Mouse (Mus musculus): ENCODE results near the gene Pml.

Pml gene

GRCm38 (mm10) chr9:58202676-58203453 lies 46.7 kb downstream of the Pml start:
- no peak for DNase-seq (ENCODE audit: low read depth, low spot score)

DNA sequence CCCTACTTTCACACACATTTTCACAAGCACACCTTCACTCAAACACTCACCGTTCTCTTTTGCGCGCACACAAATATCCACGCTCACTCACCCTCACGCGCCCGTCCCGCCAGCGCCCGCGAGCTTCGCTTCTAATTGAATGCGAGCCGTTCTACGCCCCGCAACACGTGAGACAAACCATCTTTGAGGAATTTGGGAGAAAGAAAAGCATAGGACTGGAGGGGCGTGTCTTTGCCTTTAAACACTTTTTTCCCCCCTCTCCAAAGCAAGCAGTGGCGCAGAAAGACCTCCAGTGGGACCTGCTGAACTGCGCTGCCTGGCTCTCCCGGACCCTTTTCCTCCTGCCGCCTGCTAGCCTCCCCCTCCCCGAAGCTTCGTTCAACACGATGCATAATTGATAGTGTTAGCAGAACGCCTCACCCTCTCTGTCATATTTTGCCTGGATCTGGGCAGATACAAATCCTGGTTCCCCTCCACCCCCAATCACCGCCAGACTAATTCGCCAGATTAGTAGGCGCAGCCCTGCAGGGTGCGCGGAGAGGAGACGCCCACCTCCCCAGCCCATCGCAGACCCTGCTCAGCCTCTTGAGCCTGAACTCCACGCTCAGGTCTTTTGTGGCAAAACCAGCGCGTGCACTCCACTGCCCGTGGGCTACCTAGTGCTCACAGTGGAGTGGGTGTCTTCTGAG lies 47.6 kb downstream of the Pml start:
- DNase-seq (ENCODE audit: low read depth, low spot score): no peak

DNA sequence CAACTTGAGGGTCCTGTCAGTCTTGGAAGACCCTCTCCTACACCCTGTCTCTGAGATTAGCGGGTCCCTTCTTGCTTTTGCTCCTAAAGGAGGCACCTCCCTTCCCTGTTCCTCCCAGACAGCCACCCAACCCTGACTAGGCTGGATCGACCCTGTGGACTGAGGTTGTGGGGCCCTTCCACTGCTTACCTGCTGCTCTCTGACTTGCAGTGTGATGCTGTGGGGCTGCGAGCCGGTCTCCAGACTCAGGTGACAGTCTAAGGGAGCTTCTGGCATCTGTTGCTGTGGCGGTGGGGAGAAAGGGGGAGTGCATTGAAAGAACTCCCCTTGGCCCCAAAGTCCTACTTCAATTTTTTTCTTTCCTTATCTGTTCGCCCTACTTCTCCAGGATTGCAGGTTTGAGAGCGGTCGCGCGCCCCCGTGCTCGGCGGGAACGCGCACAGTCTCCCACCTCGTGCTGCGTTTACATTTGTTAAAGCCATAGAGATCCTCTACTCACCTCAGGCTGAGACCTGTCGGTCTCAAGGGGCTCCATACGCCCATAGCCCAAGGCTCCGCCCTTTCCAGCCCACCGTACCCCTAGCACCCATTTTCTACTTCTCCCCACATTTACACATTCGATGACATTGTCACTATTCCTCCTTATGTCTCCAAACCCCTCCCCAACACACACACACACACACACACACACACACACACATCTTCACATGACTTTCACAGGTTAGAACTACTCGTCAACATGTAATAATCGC lies 48.3 kb downstream of the Pml start:
- no peak for DNase-seq (ENCODE audit: low read depth, low spot score)

GRCm38 (mm10) chr9:58200270-58201090 lies 49.1 kb downstream of the Pml start:
- DNase-seq (ENCODE audit: low read depth, low spot score): no peak

DNA sequence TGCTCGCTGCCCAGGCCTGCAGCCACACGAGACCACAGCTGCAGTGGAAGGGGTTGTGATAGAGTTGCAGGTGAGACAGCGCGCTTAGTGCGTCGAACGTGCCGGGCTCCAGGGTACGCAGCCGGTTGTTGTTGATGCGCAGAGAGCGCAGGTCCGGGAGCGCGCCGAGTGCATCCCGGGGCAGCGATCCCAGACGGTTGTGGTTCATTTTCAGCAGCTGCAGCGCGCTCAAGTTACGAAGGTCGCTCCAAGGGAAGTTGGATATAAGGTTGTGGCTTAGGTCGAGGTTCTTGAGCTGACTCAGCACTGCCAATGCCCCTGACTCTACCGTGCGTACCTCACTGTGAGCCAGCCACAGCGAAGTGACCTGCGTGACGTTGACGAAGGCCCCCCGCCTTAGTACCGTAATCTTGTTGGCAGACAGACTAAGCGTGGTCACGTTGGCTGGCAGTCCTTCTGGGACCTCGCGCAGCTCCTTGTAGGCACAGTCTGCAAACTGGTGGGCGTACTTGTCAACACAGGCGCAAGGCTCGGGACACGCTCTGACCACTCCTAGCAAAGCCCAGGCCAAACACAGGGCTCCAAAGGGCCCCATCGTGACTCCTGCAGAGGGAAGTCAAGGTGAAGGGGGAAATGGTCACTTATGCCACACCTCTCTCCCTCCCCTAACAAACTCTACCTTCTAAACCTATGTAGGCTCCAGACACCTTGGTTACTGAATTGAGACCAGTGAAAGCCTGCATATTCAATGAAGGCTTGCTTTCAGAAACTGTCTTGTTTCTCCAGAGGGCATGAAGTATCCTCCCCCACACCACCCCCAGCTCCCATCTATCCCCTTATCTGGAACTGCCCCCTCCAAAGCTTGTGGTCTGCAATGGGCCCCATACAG lies 50.0 kb downstream of the Pml start:
- no peak for DNase-seq (ENCODE audit: low read depth, low spot score)

DNA sequence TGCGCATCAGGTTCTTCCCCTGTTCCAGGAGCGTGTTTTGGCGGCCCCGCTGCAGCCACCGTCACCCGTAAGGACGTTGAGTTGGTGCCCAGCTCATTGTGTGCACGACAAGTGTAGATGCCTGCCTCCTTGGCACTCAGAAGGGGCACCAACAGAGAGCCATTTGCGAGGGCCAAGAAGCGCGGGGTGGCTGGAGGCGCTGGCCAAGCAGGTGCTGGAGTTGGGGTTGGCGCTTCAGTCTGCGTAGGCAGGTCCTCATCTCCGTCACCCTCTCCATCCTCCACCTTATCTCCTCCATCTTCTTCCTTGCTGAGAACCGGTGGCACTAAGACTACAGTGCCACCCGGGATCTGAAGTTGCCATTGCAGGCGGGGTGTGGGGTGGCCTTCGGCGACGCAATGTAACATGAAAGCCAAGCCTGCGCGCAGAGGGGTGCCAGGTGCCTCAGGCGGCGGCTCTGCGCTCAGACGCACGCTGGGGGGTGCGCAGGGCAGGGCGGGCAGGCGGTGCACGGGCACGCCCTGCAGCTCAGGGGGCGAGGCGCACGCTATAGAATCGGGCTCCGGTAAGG lies 50.7 kb downstream of the Pml start:
- no peak for DNase-seq (ENCODE audit: low read depth, low spot score)

DNA sequence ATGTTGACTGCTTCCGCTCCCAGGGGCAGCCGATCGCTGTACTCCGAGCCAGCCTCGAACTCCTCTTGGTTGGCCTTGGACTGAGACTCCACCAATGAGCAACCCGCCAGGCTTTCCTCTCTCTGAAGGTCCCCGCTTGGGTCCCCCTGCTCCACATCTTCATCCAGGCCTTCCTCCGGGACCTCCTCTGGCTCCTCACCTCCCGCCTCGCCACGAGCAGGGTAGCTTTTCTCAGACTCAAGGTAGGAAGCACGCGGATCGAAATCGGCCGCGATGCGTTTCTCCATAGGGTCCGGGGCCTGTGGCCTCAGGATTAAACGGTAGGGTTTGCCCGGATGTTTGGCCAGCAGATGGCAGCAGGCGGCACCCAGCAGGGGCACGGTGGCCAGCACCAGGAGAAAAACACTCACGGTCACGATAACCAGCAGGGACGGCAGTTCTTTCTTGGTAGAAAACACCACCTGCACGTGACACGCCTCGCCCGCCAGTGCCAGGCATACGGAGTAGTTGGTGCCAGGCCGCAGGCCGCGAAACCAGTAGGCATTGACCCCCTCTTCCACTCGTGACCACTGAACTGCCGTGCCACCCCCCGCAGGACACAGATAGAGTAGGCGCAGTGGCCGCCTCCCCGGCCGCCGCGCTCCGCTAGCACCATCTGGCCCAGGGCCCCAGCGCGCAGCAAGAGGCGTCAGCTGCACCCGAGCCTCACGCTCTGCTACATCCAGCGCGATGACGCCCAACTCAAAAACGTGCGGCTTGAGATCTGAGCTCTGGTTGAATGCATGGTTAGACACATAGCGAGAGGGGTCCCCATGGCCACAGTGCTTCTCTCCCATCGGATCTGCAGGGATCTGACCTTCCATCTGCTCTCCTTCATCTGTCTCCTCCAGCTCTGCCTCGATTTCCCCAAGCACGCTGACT lies 51.5 kb downstream of the Pml start:
- DNase-seq (ENCODE audit: low read depth, low spot score): peak; percentile 53

DNA sequence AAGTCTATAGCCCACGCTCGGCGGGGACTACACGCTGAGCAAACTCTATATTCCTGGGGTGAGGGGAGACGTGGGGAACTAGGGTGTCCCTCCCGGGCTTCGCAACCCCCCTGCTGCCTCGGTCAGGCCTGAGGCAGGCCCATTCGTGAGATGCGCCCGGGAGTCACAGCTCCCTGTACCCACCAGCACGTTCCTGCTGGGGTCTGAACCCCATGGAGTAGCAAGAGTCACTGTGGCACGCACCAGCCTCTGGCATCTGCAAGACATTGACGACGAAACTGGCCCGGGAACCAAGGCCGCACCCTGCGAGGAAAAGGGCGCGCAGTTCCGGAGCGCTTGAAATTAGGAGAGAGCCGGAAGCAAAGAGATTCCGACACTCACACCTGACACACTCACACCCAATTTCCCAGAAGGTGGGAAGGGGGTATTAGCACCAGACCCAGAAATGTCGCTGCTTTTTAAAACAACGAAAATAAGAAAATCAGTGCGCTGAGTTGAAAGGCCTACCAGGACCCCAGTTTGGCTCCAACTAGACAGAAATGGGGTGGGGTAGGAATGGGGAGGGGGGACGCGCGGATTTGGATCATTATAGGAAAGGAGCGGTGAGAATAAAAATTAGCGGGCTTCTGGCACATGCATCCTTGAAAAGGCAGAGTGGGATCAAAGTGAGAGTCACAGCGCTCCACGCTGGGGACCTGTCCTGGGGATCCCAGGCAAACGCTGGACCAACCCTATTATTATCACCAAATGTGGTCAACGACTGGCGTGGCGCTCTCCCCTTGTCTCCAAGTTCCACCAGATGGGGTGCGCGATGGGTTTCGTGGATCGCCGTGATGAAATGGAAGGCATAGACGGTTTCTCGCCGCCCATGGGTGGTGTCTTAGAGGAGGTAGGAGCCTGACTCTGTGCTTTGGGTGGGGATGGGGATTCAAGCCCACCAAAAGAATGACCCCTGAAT lies 52.7 kb downstream of the Pml start:
- no peak for DNase-seq (ENCODE audit: low read depth, low spot score)

DNA sequence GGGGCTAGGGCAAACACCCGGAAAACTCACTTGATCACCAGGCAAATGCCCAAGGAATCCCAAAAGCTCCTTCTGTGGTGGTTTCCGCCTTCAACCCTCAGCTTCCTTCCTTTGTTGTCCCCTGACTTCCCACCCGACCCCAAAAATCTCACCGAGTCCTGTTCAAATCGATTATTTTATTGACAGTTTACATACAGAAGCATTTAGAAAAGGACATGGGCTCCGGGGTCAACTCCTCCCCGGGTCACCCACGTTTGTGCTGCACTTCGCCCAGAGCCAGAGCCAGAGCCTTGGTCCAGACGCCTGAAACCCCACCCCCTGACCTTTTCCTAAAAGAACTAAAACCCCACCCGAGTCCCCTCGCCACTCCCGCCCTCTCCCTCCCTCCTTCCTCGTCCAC lies 53.4 kb downstream of the Pml start:
- DNase-seq (ENCODE audit: low read depth, low spot score): no peak

DNA sequence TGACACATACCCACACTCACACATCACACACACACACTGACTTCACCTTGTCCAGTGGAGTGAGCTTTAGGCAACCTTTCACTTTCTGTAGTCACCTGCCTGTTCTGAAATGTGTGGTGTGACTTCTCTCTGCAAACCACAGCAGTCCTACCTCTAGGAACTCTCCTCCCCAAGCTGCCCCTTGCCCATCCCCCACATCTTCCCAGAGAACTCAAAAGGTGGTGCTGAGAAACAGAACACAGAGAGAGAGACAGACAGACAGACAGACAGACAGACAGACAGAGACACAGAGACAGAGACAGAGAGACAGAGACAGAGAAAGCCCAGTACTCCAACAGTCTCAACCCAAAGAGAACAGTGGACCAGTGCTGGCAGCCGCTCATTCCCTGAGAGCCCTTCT lies 53.9 kb downstream of the Pml start:
- DNase-seq (ENCODE audit: low read depth, low spot score): no peak

DNA sequence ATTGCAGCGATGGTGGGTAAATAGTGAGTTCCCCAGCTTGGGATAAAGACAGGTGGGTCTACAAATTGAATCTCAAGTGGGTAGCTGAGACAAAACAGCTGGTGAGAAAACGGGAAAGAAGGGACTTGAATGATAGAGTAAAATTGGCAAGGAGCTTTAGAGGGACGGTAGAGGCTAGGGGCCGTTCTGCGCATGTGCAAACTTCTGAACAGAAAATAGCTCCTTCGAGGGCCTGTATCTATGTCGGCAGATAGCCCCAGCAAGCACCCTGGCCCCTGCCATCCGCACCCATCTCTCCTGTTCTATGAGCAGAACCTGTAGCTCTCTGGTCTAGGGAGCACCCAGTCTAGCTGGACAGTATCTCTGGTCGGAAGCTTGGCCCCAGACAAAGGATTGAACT lies 55.4 kb downstream of the Pml start:
- no peak for DNase-seq (ENCODE audit: low read depth, low spot score)

DNA sequence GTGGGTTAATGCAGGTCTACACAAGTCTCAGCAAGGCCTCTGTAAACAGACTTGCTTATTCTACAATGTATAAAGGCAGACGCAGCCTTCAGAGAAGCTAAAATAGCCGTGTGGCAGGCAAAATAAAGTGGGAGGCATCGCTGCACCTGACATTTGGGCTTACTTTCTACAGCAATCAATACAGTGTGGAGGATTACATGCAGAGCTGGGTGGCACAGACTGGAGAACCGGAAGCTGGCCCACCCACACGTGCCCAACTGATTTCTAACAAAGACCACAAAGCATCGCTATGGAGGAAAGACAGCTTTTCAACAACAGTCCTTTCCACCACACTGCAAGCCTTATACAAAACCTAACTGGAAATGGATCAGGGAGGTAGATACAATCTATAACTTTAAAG lies 65.1 kb downstream of the Pml start:
- no peak for DNase-seq (ENCODE audit: low read depth, low spot score)

GRCm38 (mm10) chr9:58179390-58179789 lies 70.2 kb downstream of the Pml start:
- no peak for DNase-seq (ENCODE audit: low read depth, low spot score)

DNA sequence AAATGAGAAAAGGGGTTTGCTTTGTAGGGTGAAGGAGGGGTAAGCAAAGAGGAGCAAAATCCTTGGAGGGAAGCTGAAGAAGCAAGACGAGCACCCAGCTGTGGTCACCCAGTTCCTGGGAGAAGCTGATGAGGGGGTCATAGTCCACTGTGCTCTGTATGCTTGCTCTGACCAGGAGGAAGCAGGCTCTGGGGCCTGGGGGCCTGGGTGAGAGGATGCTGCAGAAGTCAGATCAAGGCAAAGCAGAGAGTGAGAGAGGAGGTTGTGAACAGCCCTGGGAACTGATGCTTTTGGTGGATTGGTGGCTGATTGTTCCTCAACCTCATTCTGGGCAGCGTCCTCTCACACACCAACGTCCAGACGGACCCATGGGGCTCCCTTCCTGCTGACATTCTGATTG lies 72.4 kb downstream of the Pml start:
- no peak for DNase-seq (ENCODE audit: low read depth, low spot score)

DNA sequence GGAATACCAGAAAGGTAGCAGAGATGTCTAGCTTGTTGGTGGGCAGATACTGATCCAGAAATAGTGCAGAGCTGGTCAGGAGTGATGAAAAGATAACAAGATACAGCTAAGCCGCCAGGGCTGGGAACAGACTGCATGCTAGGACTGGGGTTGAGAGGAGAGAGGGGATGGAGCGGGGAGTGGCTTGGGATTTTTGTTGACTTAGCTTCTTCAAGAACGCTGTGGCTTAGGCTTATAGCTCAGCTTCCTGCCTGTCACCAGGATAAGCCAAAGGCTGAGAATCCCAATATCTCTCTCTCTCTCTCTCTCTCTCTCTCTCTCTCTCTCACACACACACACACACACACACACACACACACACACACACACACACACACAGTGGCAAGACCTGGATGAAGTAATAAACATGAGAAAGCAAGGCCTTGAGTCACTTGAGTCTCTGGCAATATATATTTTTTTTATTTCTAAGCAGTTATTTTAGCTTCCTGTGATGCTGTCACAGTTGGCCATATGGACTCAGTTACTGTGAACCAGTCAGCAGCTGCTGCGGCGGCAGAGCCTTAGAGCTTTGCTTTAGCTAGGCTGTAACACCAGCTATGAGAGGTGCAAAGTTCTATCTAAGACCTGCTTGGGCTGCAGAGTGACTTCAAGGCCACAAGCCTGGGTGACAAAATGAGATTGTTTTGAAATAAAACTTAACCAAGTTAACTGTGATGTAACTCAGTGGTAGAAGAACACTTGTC lies 73.7 kb downstream of the Pml start:
- no peak for DNase-seq (ENCODE audit: low read depth, low spot score)

- DNase-seq (ENCODE audit: low read depth, low spot score): no peak
Measured at GRCm38 (mm10) chr9:58174818-58175251, 74.8 kb downstream of the Pml start.

DNA sequence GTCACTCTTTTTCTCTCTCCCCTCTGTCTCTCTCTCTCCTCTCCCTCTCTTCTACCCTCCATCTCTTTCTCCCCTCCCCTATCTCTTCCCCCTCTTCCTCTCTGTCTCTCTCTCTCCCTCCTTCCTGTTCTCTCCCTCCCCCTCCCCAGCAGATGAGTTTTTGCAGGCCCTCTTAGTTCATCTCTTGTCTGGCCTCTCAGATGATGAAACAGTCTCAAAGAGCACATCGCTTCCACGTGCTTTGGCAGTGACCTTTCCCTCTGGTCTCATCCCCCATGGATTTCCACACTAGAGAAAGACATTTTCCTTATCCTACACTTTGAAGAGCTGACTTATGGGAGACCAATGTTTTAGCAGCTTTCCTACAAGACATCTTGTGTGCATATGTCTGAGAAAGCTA lies 76.7 kb downstream of the Pml start:
- no peak for DNase-seq (ENCODE audit: low read depth, low spot score)

Measured in CD4-positive, CD25-positive, alpha-beta regulatory T cell, adult 2 months (primary cell).